Mouse (Mus musculus) activated CD4-positive, CD25-positive, alpha-beta regulatory T cell, adult 4 months (primary cell): ENCODE measurements around the gene Epp13. TPM values are rescaled to one million over a fixed set of nuclear protein-coding genes. Genes with fewer than 3 reads are reported as not detected.
"Not testable (repeated sequence)": the region's sequence is repeated elsewhere in the genome, so short reads cannot be mapped to it uniquely, and the experiment has no call there.

ENCODE experiments used
- ATAC-seq: one replicate; pipeline ENCODE4 v1.8.0; 2017
- polyA plus RNA-seq, 2 experiments: library from polyadenylated mRNA; unstranded; fragments of 100-300 nt; shearing (Covaris generic); gene quantifications; one replicate each; pipeline ENCODE4 v1.2.1; 2017

The Epp13 gene
- polyA plus RNA-seq, 2 experiments from 2014 or later = not detected

DNA sequence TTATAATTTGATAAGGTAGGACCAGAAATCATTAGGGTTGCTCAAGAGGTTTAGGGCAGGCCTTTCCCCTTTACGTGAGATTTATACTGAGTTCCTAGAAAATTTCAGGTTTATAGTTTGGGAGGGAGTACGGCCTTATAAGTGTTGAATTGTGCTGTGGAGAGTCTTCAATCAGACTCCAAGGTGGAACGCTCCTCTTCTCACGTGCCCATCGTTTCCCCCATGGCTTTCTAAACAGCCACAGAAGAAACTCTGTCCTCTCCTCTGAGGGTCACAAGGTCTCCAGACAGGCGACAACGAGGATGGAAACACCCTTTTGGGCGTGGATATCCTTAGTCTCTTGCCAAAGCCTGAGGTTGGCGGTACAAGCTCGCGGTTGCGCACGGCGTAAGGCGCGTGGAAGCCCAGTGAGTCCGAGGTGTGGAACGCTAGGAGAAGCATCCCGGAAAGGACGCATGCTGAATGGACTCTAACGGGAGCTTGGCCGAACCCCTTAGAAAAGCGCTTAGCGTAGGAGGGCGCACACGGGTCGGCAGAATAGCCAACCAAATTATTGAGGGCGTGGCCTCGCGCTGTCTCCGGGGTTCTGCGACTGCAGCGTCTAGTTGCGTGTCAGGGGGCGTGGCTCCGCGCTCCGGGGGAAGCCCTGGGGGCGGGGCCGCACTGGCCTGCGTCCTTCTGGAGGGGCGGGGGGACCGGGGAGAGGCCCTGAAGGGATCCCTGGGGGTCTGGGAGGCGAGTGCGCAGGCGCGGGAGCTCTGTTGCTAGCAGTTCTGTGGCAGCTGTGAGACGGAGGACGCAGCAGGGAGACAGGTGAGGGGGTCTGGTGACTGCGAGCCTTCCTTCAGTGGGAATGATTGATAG, 33.6 kb downstream of the Epp13 start, which contains the start of gene Zfp667:
Zfp667 (plus strand) TSS at position 738 of the 864 bp plus-strand sequence.
- ATAC-seq = peak; percentile 62

DNA sequence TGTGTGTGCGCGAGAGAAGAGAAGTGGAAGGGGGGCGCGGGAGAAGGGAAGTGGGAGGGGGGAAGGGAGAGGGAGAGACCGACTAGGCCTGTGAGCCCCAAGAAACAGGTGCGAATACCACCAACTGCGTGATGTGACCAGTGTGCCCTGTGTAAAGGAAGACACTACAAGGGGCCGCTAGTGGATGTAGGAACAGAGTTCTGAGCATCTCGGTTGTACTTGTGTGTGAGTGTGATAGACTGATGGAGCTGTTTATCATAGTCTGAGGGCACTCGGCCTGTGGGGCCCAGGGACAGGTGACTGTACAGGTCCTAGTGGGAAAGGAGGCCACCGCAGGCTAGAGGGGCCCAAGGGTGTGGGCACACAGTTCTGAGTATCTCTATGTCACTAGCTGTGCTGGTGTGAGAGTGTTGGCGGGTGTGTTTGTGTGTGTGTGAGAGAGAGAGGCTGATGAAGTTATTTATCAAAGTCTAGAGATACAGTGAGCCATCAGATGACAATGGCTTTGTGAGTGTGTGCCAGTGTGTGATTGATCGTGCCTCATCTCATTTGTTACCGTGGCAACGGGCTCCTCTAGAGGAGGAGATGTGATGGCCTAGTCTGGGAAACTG, 34.5 kb downstream of the Epp13 start:
- no peak for ATAC-seq

DNA sequence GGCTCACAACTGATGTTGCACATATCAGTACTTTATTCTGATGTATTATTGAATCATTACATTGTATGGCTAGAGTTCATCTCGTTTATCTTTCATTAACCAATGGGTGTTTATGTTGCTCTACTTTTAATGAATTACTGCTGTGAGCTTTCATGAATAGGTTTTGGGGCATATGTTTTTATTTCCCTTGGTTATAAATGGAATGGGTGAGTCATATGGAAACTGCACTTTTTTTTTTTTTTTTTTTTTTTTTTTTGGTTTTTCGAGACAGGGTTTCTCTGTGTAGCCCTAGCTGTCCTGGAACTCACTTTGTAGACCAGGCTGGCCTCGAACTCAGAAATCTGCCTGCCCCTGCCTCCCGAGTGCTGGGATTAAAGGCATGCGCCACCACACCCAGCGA, 38.6 kb downstream of the Epp13 start:
- ATAC-seq = not testable (repeated sequence)

DNA sequence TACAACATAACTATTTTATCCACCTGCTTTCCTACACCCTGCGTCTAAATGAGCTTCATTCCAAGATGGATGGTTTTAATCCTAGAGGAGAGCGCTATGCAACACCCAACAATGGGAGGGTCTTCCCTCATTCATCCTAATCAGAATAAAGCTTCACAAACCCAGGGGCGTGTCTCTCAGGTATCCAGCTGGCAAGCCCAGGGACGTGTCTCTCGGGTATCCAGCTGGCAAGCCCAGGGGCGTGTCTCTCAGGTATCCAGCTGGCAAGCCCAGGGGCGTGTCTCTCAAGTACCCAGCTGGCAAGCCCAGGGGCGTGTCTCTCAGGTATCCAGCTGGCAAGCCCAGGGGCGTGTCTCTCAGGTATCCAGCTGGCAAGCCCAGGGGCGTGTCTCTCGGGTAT, 48.3 kb downstream of the Epp13 start:
- not testable (repeated sequence) for ATAC-seq

DNA sequence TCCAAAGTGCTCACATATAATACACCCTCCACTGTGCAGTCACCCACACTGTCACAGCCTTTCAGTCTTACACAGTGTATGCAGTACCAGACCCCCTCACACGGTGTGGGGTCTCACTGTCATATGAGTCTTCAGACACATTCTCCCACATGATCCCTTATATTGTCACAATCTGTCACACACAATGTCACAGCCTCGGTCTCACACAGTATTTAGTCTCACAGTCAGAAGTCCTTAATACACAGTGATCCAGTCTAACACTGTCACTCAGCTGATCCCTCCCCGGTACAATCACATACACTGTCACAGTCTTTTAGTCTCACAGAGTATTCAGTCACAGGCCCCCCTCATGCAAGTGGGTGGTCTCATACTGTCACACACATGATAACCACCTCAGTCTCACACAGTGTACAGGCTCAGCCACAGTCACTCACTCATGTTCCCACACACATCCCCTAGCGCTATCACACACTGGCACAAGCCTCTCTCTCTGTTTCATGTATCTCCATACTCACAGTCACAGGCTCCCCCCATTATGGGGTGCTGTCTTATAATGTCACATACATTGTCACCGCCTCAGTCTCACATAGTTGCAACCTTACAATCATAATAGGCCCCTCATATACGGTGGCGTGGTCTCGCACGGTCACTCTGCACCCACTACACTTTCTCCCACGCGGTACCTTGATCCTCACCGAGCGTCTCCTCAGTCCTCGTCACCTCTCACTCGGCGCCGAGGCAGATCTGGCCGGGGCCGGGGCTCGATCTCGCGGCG, 78.1 kb downstream of the Epp13 start:
- ATAC-seq = no peak

DNA sequence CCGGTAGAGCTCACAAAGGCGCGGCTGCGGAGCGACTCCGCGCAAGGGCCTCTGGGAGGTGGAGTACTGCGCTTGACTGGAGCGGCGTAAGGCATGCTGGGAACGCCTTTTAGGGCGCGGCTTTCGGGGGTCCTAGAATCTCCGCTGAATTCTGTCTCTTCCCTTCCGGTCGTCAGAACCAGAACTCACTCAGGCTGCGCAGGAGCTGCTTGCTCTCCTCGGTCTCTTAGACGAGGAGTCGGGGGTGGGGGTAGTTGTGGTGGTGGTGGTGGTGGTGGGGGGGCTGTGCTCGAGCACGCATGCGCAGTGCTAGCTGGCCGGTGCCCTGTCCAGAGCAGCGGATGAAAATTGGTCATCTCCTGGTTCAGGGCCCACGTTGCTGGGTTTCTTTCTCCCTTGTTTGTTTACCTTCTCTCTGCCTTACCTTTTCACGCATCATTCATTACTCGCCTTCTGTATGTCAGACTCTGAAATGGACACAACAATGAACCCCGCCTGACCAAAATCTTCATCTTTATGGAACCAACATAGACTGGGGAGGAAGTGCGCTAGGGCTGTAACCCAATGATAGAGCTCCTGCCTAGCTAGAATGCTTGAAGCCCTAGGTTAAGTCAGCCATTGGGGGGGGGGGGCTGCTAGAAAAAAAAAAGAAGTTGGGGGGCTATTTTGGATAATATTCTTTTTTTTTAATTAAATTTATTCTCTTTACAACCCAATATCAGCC, 78.9 kb downstream of the Epp13 start, which contains the start of gene Zfp583:
Zfp583 (minus strand) TSS at position 53 of the 724 bp plus-strand sequence.
- ATAC-seq = peak; percentile 73

Other genes starting within 250 kb of the Epp13 start
- gene Vmn1r65, start 241.7 kb upstream of the Epp13 start, polyA plus RNA-seq = not detected
- gene Nlrp4c, start 207.5 kb upstream of the Epp13 start, polyA plus RNA-seq = not detected
- 1 to 10 TPM; 4.9 to 9.3 TPM for gene Zfp787, start 96.7 kb upstream of the Epp13 start, polyA plus RNA-seq
- gene Zfp444, start 80.5 kb upstream of the Epp13 start, polyA plus RNA-seq = 1 to 10 TPM; 9.2 to 9.6 TPM
- gene Galp, start 55.6 kb upstream of the Epp13 start, polyA plus RNA-seq = not detected
- gene Zscan5b, start 30.4 kb upstream of the Epp13 start, polyA plus RNA-seq = not detected
- gene Zfp667, start 33.9 kb downstream of the Epp13 start, polyA plus RNA-seq = 1 to 10 TPM; 4.1 to 4.6 TPM
- 1 to 10 TPM in 1 of 2 experiments, not detected in 1; 1.1 TPM for gene Zfp583, start 78.6 kb downstream of the Epp13 start, polyA plus RNA-seq
- under 1 TPM; 0.24 to 0.31 TPM for gene Gm3854, start 91.0 kb downstream of the Epp13 start, polyA plus RNA-seq
- 1 to 10 TPM; 1.8 to 2.4 TPM for gene Zfp78, start 110.6 kb downstream of the Epp13 start, polyA plus RNA-seq
- gene Zfp28, start 130.6 kb downstream of the Epp13 start, polyA plus RNA-seq = 1 to 10 TPM; 1.9 to 5.9 TPM
- not detected for gene Smim17, start 146.0 kb downstream of the Epp13 start, polyA plus RNA-seq
- gene Gm20715, start 157.6 kb downstream of the Epp13 start, polyA plus RNA-seq = not detected
- not detected for gene Olfr1344, start 186.0 kb downstream of the Epp13 start, polyA plus RNA-seq
- gene Olfr1336, start 203.5 kb downstream of the Epp13 start, polyA plus RNA-seq = under 1 TPM in 1 of 2 experiments, not detected in 1; 0.11 TPM
- not detected for gene Olfr1346, start 214.4 kb downstream of the Epp13 start, polyA plus RNA-seq
- gene Olfr5, start 234.2 kb downstream of the Epp13 start, polyA plus RNA-seq = not detected
- gene Olfr1347, start 247.0 kb downstream of the Epp13 start, polyA plus RNA-seq = not detected